8 mouse cellular contexts compared by ENCODE assay signal in the genomic region with DNA sequence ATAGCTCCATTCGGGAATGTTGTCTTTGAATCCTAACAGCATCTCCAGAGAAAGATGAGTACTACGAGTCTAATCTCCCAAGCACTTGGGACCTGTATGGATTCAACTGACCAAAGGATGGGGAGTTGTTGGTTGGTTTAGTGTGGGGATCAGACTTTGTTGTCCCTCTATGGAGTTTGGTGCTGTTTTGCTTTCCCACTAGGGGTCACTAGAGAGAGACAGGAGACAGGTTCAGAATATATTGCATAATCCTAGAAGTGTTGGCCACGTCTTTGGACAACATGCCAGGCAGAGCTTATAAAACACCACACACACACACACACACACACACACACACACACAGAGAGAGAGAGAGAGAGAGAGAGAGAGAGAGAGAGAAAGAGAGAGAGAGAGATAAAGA.
DNase-seq lines count a peak whose midpoint lies in the region; ATAC-seq and TF ChIP-seq lines count a peak whose summit lies in the region.

No protein-coding gene starts in this region.

- TF ChIP-seq EP300 in liver, embryonic 14.5 days (IDR thresholded peaks at IDR 0.05; ENCODE audit: low read depth), result no peak

- TF ChIP-seq CTCF in liver, embryonic 14.5 days (IDR thresholded peaks at IDR 0.05; ENCODE audit: low read depth), result peak; percentile 61
- peak; percentile 33; the same call in 1 of the 2 replicates for TF ChIP-seq CTCF in brain, embryonic 14.5 days (IDR thresholded peaks at IDR 0.05; ENCODE audit: borderline replicate concordance, extremely low read depth, insufficient read depth, insufficient read length)
- TF ChIP-seq CTCF in kidney, postnatal 0 days (IDR thresholded peaks at IDR 0.05; ENCODE audit: low read depth), result peak; percentile 71

- no peak for ATAC-seq in liver, embryonic 14.5 days (ENCODE audit: insufficient read depth)
- ATAC-seq in kidney, postnatal 0 days (replicated peaks; ENCODE audit: low FRiP score, low read depth), result no peak

- no peak overlapping the region for H3K4me3 ChIP-seq in liver, embryonic 14.5 days (ENCODE audit: insufficient read depth in 1 of 2, low read depth in 2 of 2, low read length in 2 of 2)
- no peak overlapping the region for H3K4me3 ChIP-seq in kidney, postnatal 0 days (replicated peaks; ENCODE audit: low read depth, low read length)

- H3K4me1 ChIP-seq in liver, embryonic 14.5 days (replicated peaks; ENCODE audit: control insufficient read depth in 2 of 2, insufficient read depth in 2 of 2, low read length in 1 of 2), result peaks cover 0 to 4% of the 10 kb centered on the region in 2 experiments; a peak in 2 of 4 replicates
- no peaks in the 10 kb centered on the region for H3K4me1 ChIP-seq in kidney, postnatal 0 days (replicated peaks; ENCODE audit: insufficient read depth, low read length)

- no peak overlapping the region for H3K4me2 ChIP-seq in liver, embryonic 14.5 days (ENCODE audit: low read depth)
- no peak overlapping the region for H3K4me2 ChIP-seq in kidney, postnatal 0 days (ENCODE audit: low read length)

- no peak overlapping the region for H3K9ac ChIP-seq in liver, embryonic 14.5 days (replicated peaks)
- H3K9ac ChIP-seq in kidney, postnatal 0 days (ENCODE audit: low read depth, low read length), result no peak overlapping the region

- H3K9me3 ChIP-seq in liver, embryonic 14.5 days (ENCODE audit: control insufficient read depth, low read length), result no peaks in the 10 kb centered on the region
- no peaks in the 10 kb centered on the region for H3K9me3 ChIP-seq in kidney, postnatal 0 days (replicated peaks; ENCODE audit: low read length)

- TF ChIP-seq POLR2A in brain, embryonic 14.5 days (IDR thresholded peaks at IDR 0.05; ENCODE audit: borderline replicate concordance, extremely low read depth, insufficient read depth, insufficient read length, poor library complexity, severe bottlenecking), result no peak

- no peaks in the 10 kb centered on the region for H3K36me3 ChIP-seq in liver, embryonic 14.5 days (replicated peaks; ENCODE audit: control insufficient read depth, insufficient read depth, low read depth)
- no peaks in the 10 kb centered on the region for H3K36me3 ChIP-seq in kidney, postnatal 0 days (ENCODE audit: insufficient read depth, low read length)

- DNase-seq in cerebellum, adult 9-11 months, result peak; percentile 11
- no peak for DNase-seq in cerebellum, adult 11-12 months
- DNase-seq in liver, embryonic 14.5 days (ENCODE audit: low read depth in 3 of 3, low spot score in 3 of 3), result peak in 2 of 3 experiments; percentile 16 to 28
- DNase-seq in liver, result no peak
- DNase-seq in brain, embryonic 14.5 days (ENCODE audit: low read depth), result peak; percentile 26
- peak; percentile 50 for DNase-seq in kidney, postnatal 0 days (ENCODE audit: low spot score)
- peak; percentile 55 for DNase-seq in thymus, postnatal 0 days (ENCODE audit: low spot score)
- no peak for DNase-seq in testis, postnatal 10 days (ENCODE audit: low spot score)

- no peaks in the 10 kb centered on the region for H3K27me3 ChIP-seq in liver, embryonic 14.5 days (ENCODE audit: control insufficient read depth, insufficient read depth, low read length)
- no peaks in the 10 kb centered on the region for H3K27me3 ChIP-seq in kidney, postnatal 0 days (ENCODE audit: insufficient read depth, low read length)

- WGBS in liver, embryonic 14.5 days (ENCODE audit: insufficient replicate concordance), result 29% methylated on average over 3 of the region's 3 CpGs
- WGBS in kidney, postnatal 0 days, result 53% methylated on average over 3 of the region's 3 CpGs

- no peak overlapping the region for H3K27ac ChIP-seq in liver, embryonic 14.5 days
- H3K27ac ChIP-seq in kidney, postnatal 0 days, result no peak overlapping the region

Comparison
In these comparisons a context has a peak if more than half of its experiments do, and no peak if none do; other contexts are left out.
1. DNase-seq: peak in cerebellum, adult 9-11 months (single experiment), liver, embryonic 14.5 days (2 of 3), brain, embryonic 14.5 days (single experiment), kidney, postnatal 0 days (single experiment) and thymus, postnatal 0 days (single experiment); none in cerebellum, adult 11-12 months (single experiment), liver (single experiment) and testis, postnatal 10 days (single experiment).
2. Peak in every context shown above with its lines, with median percentiles within 50 percentile points of each other: CTCF ChIP-seq.